Mouse (Mus musculus) hindbrain, embryonic 10.5 days (tissue): ENCODE data around the gene Cct5. TPM values are rescaled to one million over a fixed set of nuclear protein-coding genes. Genes with fewer than 3 reads are reported as not detected.
A peak's percentile ranks its signal among the peaks of the same experiment; 100 is the strongest.

Source experiments
- DNase-seq: peaks from one replicate; pipeline ENCODE4 v3.0.0-alpha.2; 2017; ENCODE audit warnings: low spot score
- H3K27ac ChIP-seq: fragments of 300-500 bp; sonication (generic); 2 replicates; pipeline ENCODE4 v1.5.1; 2016; ENCODE audit warnings: mild to moderate bottlenecking, moderate library complexity
- H3K27me3 ChIP-seq: fragments of 300-500 bp; sonication (generic); 2 replicates; pipeline ENCODE4 v1.6.1; 2016; ENCODE audit warnings: mild to moderate bottlenecking; ENCODE audit not compliant: poor library complexity, insufficient read depth, severe bottlenecking
- H3K36me3 ChIP-seq: fragments of 300-500 bp; sonication (generic); 2 replicates; pipeline ENCODE4 v1.6.1; 2016; ENCODE audit warnings: mild to moderate bottlenecking, moderate library complexity
- H3K4me1 ChIP-seq: fragments of 300-500 bp; sonication (generic); replicated peaks from 2 replicates; pipeline ENCODE4 v1.6.1; 2016; ENCODE audit warnings: mild to moderate bottlenecking
- H3K4me3 ChIP-seq: fragments of 300-500 bp; sonication (generic); 2 replicates; pipeline ENCODE4 v1.5.1; 2016; ENCODE audit warnings: mild to moderate bottlenecking, moderate library complexity
- H3K9me3 ChIP-seq: fragments of 300-500 bp; sonication (generic); 2 replicates; pipeline ENCODE4 v1.6.1; 2016; ENCODE audit warnings: mild to moderate bottlenecking, moderate library complexity
- WGBS: fragments of 180-500 bp; shearing (Covaris S2); methylation state at CpG from one replicate; pipeline ENCODE4 v1.1.7; 2016; 5-methylcytosine and 5-hydroxymethylcytosine counted together
- polyA plus RNA-seq: library from polyadenylated mRNA; unstranded; fragments of >200 nt; fragmentation: Nextera tagmentation; extraction: Ambion mirVana; gene quantifications from 2 replicates; pipeline ENCODE4 v1.2.1, GENCODE M21; 2016

The Cct5 gene
- polyA plus RNA-seq = 698 and 751 TPM in 2 replicates

- DNase-seq = peak; percentile 99
- WGBS = under 1% methylated on average over 63 of the region's 63 CpGs
- Histone ChIP-seq H3K4me3 (peak within 1 kb of the TSS; percentile 96), H3K9me3 (no peaks in the 10 kb centered on the region), H3K27me3 (no peaks in the 10 kb centered on the region), H3K27ac (peak within 1 kb of the TSS; percentile 98), H3K36me3 (peaks cover 18% of the 10 kb centered on the region), H3K4me1 (peaks cover 30% of the 10 kb centered on the region)
Measured at GRCm38 (mm10) chr15:31601646-31602374, at the start of gene Cct5, which contains the start of gene Fam173b. TSS of gene Cct5 (minus strand) at chr15:31601804. TSS of gene Fam173b (plus strand) at chr15:31601852.

DNA sequence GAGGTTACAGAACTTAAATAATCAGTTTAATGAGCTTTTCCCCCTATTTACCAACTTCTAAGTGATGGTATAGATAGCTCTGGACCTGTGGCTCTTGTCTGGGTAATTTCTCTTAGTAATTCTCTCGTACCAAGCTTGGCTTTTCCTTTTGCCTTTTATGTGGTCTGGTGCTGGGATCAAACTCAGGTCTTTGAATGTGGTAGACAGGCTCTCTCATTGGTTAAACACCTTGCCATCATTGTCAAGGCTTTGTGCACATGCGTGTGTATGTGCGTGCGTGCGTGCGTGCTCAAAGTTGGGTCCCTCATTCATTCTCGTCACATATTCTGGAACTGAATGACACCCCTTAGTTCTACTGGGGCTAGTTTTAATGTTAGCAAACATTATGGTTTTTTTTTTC lies 49.2 kb upstream of the Cct5 start:
- Histone ChIP-seq H3K4me3 (no peak overlapping the region), H3K9me3 (no peaks in the 10 kb centered on the region), H3K4me1 (no peaks in the 10 kb centered on the region), H3K27me3 (no peaks in the 10 kb centered on the region), H3K36me3 (no peaks in the 10 kb centered on the region), H3K27ac (no peak overlapping the region)
- DNase-seq = no peak
- WGBS = 94% methylated on average over 7 of the region's 7 CpGs

- DNase-seq = no peak
- Histone ChIP-seq H3K4me1 (no peaks in the 10 kb centered on the region), H3K4me3 (no peak overlapping the region), H3K36me3 (no peaks in the 10 kb centered on the region), H3K27ac (no peak overlapping the region), H3K9me3 (no peaks in the 10 kb centered on the region), H3K27me3 (no peaks in the 10 kb centered on the region)
- 94% methylated on average over 12 of the region's 12 CpGs for WGBS
Measured at GRCm38 (mm10) chr15:31649691-31650090, 48.1 kb upstream of the Cct5 start.

DNA sequence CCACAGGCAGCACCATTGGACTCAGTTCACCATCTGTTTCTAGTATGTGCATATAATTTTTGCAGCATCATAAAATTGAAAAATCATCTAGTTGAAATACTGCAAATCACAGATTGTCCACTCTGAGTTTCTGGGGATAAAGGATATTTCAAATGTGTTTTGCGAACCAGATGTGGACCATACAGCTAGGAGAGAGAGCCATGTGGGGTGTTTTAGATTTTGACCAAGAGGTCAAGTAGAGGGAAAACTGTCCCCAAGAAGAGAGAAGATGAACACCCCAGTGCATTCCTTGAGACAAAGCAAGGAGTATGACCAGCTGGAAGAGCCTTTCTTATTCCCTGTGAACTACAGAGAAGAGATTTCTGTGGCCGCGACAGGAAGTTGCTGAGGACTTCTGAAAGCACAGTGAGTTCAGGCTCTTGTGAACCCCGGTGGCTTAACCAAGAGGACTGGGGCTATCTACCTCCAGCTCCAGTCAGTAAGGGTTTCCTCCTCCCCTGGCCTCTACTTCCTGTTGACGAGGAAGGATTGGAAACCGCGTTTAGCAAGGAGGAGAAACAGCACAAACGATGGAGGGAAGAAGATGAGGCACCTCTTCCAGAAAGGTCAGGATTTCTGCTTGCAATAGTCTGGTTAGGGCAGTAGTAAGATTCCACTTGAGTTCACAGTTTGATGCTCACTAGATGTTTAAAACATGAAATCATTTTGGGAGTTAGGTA lies 46.4 kb upstream of the Cct5 start:
- WGBS = 83% methylated on average over 8 of the region's 8 CpGs
- Histone ChIP-seq H3K36me3 (no peaks in the 10 kb centered on the region), H3K27me3 (no peaks in the 10 kb centered on the region), H3K4me3 (no peak overlapping the region), H3K4me1 (no peaks in the 10 kb centered on the region), H3K27ac (no peak overlapping the region), H3K9me3 (no peaks in the 10 kb centered on the region)
- DNase-seq = no peak

GRCm38 (mm10) chr15:31647225-31647624 lies 45.6 kb upstream of the Cct5 start:
- 89% methylated on average over 6 of the region's 6 CpGs for WGBS
- Histone ChIP-seq H3K4me3 (no peak overlapping the region), H3K4me1 (no peaks in the 10 kb centered on the region), H3K27ac (no peak overlapping the region), H3K36me3 (no peaks in the 10 kb centered on the region), H3K27me3 (no peaks in the 10 kb centered on the region), H3K9me3 (no peaks in the 10 kb centered on the region)
- DNase-seq = no peak

DNA sequence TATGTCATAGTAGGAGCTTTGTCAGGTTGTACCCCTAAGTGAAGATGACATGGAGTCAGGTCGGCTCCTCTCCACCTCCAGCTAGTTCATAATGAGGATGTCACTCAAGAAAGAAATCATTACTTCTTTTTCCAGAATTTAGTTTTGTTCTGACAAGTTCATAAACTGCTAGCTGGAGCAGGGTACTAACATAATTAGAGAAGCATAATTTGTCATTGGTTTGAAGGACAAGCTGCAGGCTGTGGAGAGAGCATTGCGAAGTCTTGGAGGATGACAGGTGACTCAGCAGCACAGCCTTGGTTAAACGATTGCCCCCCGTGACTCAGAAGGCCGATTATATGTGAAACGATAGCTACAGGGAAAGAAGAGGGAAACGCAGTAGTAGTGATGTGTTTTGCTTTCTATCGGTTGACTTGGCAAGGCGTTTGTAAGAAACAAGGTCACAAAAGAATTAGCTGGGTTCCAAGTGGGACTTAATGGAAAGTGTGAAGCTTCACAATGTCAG lies 34.5 kb upstream of the Cct5 start:
- H3K27me3 ChIP-seq = no peaks in the 10 kb centered on the region
- H3K9me3 ChIP-seq = peaks cover 5% of the 10 kb centered on the region; the same call in 1 of the 2 replicates
- DNase-seq = no peak
- no peak overlapping the region for H3K4me3 ChIP-seq
- no peaks in the 10 kb centered on the region for H3K36me3 ChIP-seq
- WGBS = 90% methylated on average over 9 of the region's 9 CpGs
- H3K27ac ChIP-seq = no peak overlapping the region
- peaks cover 5% of the 10 kb centered on the region; the same call in 1 of the 2 replicates for H3K4me1 ChIP-seq

DNA sequence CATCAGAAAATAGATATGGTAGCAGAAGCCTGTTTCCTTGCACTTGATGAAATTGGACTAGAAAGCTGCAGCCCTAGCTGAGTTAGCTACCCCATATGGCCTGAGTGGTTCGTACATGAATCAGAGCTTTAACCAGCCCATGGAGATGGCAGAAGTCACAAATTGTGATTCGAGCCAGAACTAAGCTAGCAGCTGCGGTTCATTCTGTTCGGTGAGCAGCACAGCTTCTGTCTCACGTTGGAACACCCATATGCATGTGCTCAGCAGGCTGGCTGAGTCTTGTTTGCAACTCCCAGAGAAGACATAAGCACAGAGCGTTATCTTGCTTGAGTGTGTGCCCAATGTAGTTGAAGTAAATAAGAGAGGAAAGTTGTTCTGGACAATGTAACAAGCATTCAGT lies 33.0 kb upstream of the Cct5 start:
- 90% methylated on average over 6 of the region's 6 CpGs for WGBS
- no peak for DNase-seq
- Histone ChIP-seq H3K27ac (no peak overlapping the region), H3K4me1 (peaks cover 5% of the 10 kb centered on the region; the same call in 1 of the 2 replicates), H3K4me3 (no peak overlapping the region), H3K36me3 (no peaks in the 10 kb centered on the region), H3K27me3 (no peaks in the 10 kb centered on the region), H3K9me3 (peaks cover 5% of the 10 kb centered on the region; the same call in 1 of the 2 replicates)

DNA sequence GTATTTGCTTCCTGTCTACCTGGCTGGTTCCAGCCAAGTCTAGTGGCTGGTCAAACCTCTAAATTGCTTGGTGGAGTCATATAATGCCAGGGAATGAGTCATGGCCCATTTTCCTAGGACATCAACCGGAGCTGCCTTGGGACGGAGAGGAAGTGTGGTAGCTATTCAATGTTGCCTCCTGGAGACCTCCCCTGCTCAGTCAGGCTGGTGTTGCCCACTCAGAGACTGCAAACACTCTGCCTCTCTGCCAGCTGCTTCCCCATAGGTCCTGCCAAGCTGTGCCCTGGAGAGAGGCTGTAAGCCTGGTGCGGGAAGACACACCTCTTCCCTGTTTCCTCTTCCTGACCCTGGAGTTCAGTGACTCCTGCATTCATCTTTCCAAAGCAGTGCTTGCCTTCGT lies 30.9 kb upstream of the Cct5 start:
- peaks cover 5% of the 10 kb centered on the region for H3K4me1 ChIP-seq
- H3K27me3 ChIP-seq = no peaks in the 10 kb centered on the region
- WGBS = 89% methylated on average over 4 of the region's 4 CpGs
- DNase-seq = no peak
- peaks cover 5% of the 10 kb centered on the region; the same call in 1 of the 2 replicates for H3K9me3 ChIP-seq
- no peaks in the 10 kb centered on the region for H3K36me3 ChIP-seq
- no peak overlapping the region for H3K4me3 ChIP-seq
- H3K27ac ChIP-seq = no peak overlapping the region

GRCm38 (mm10) chr15:31631396-31631858 lies 29.8 kb upstream of the Cct5 start:
- Histone ChIP-seq H3K36me3 (no peaks in the 10 kb centered on the region), H3K9me3 (peaks cover 5% of the 10 kb centered on the region; the same call in 1 of the 2 replicates), H3K4me1 (peaks cover 9% of the 10 kb centered on the region), H3K27ac (no peak overlapping the region), H3K4me3 (no peak overlapping the region), H3K27me3 (no peaks in the 10 kb centered on the region)
- WGBS = 75% methylated on average over 12 of the region's 12 CpGs
- DNase-seq = no peak

GRCm38 (mm10) chr15:31629556-31629955 lies 28.0 kb upstream of the Cct5 start:
- WGBS = 96% methylated on average over 3 of the region's 3 CpGs
- peaks cover 9% of the 10 kb centered on the region for H3K4me1 ChIP-seq
- no peaks in the 10 kb centered on the region for H3K27me3 ChIP-seq
- no peak for DNase-seq
- H3K9me3 ChIP-seq = peaks cover 5% of the 10 kb centered on the region; the same call in 1 of the 2 replicates
- peaks cover 5% of the 10 kb centered on the region; the same call in 1 of the 2 replicates for H3K36me3 ChIP-seq
- no peak overlapping the region for H3K27ac ChIP-seq
- no peak overlapping the region for H3K4me3 ChIP-seq

GRCm38 (mm10) chr15:31628180-31628579 lies 26.6 kb upstream of the Cct5 start:
- Histone ChIP-seq H3K36me3 (peaks cover 15% of the 10 kb centered on the region; the same call in 1 of the 2 replicates), H3K4me3 (no peak overlapping the region), H3K27ac (no peak overlapping the region), H3K27me3 (no peaks in the 10 kb centered on the region), H3K4me1 (peaks cover 9% of the 10 kb centered on the region), H3K9me3 (no peaks in the 10 kb centered on the region)
- WGBS = 74% methylated on average over 10 of the region's 10 CpGs
- DNase-seq = no peak

DNA sequence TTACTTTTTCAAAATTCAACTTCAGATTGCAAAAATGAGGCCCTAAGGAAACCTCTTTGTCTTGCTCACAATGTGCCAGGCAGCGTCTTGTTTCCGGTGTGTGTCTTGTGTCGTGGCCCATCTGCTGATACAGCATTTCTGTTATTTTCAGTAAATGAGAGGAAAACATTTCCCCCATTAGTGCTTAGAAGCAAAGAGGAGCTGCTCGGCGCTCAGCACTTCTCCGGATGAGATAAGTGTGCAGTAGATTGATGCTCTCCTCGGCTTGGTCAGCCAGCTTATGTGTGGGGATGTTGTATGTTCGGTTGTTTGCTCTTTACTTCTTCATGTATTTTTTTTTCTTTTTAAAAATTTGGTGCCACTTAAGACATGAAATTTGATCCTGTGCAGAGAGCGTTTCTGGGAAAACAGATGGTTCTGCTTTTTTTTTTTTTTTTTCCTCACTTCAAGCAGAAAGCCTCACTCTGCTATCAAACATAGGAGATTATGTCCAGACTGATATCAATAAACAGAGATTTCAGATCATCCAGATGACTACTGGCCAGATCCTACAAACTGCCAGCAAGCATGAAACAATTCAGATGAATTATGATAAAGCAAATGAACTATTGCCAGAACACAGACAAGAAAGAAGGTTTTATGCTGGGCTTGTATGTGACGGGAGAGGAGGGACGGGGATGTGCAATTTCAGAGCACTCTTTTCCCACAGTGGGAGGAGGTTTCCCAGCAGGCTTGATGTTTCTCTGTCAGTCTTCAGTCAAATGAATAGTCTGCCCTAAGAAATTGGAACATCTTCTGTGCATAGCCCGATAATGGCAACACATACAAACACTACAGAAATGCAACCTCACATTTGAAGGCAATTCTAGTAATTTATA lies 25.9 kb upstream of the Cct5 start:
- Histone ChIP-seq H3K27ac (peak overlapping the region; percentile 66), H3K9me3 (no peaks in the 10 kb centered on the region), H3K36me3 (peaks cover 19% of the 10 kb centered on the region; the same call in 1 of the 2 replicates), H3K4me1 (peaks cover 9% of the 10 kb centered on the region), H3K4me3 (no peak overlapping the region), H3K27me3 (no peaks in the 10 kb centered on the region)
- 60% methylated on average over 12 of the region's 12 CpGs for WGBS
- DNase-seq = no peak
